Mouse (Mus musculus): Measurements from ENCODE around the gene Cpne2.

- TF ChIP-seq EP300 (IDR thresholded peaks at IDR 0.05; ENCODE audit: low read depth) (no peak), CTCF (IDR thresholded peaks at IDR 0.05; ENCODE audit: low read depth) (no peak)
Observed at GRCm38 (mm10) chr8:94529875-94530274, 2.9 kb upstream of the Cpne2 start.

Measured in liver, embryonic 14.5 days (tissue).